Mouse (Mus musculus) stomach, postnatal 0 days (tissue): ENCODE measurements around the gene Nsmce3.

Source experiments
- CTCF ChIP-seq: IDR thresholded peaks from 2 replicates; pipeline ENCODE4 v1.5.1; 2016; ENCODE audit warnings: antibody characterized with exemption, low read depth, mild to moderate bottlenecking, moderate library complexity
- EP300 ChIP-seq: optimal IDR thresholded peaks from 2 replicates; pipeline ENCODE3; 2016; ENCODE audit warnings: antibody characterized with exemption

- TF ChIP-seq CTCF = no peak
- TF ChIP-seq EP300 = no peak
Measured at GRCm38 (mm10) chr7:64874941-64875340, 2.1 kb upstream of the Nsmce3 start.
